Mouse (Mus musculus): ENCODE measurements at regions not wholly inside any gene's neighbourhood (a gene's known extent, or its start where the extent isn't known, plus 50 kb on each side); places are given as distances from the start of the nearest gene placed in this dataset.
A peak's percentile ranks its signal among the peaks of the same experiment; 100 is the strongest.

DNA sequence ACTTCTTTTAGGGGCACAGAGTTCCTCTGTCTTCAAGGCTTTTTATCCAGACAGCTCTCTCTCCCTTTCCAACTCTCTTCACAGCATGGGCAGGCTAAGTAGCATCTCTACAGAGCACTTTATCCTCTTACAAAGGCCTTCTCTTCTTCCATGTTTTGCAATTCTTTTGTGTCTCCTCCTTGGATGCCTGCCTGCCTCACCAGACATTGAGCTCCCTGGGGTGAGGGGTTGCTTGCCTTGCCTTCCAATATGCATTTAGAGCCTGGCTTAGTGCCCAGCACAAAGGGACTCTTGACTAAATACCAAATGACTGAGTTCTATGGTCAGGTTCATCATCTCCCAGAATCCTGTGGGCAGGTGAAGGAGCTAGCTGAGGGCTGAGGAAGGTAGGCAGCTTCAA is 102.8 kb downstream of the Ttc32 start:
- no peak overlapping the region for H3K4me3 ChIP-seq (ENCODE audit: insufficient read depth, low read length)
- TF ChIP-seq POLR2A (IDR thresholded peaks at IDR 0.05; ENCODE audit: borderline replicate concordance, low read depth, low read length) (no peak), CTCF (IDR thresholded peaks at IDR 0.05; ENCODE audit: low read depth, low read length) (no peak)

DNA sequence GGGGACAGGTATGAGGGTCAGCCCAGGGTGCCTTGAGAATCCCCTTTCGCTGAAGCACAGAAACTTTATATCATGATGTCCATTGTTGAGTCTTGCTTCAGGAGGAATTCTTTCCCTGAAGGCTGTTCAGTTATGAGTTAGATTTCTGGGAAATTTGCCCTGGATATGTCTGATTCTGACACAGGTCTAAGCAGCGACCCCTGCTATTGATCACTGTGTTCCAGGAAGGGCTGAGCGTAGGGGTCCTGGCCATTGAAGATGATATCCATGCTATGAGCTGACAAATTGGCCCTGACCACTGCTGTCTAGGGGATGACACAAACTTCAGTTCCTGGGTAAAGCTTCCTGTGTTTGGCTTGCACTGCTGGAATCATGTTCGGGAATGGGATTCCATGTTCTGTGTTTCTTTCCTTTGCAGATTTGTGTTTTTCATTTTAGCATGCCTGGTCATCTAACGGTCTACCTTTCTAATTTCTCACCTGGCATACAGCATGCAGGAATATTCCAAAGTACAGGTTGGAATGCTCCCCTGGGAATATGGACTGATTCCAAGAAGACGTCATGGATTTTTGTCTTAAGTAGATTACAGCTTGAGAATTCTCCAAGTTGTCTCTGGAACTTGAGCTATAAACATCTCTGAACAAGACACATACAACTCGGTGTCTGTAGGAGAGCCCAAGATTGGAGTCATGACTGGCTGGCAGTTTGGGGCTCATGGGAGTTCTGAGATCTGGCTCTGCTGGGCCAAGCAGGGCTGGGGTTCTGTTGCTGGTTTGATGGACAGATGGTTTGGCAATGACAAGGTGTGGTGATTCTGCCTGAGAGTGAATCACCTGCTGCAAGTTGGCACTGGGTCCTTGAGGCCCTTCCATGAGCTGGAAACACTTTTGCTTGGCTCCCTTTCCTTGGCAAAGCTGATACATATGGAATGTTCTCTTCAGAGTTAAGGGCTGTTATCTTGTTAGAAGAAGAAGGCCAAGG is 104.4 kb downstream of the Ttc32 start:
- peaks cover 42% of the 10 kb centered on the region for H3K4me1 ChIP-seq (ENCODE audit: control insufficient read depth, insufficient read depth, low read length)
- H3K4me3 ChIP-seq (ENCODE audit: insufficient read depth, low read length), result no peak overlapping the region
- H3K27ac ChIP-seq (ENCODE audit: insufficient read depth, low read depth, low read length), result no peak overlapping the region
- no peak for TF ChIP-seq POLR2A (IDR thresholded peaks at IDR 0.05; ENCODE audit: borderline replicate concordance, low read depth, low read length)
- TF ChIP-seq CTCF (IDR thresholded peaks at IDR 0.05; ENCODE audit: low read depth, low read length), result no peak

More for the DNA sequence above, 102.8 kb downstream of the Ttc32 start:
- no peak overlapping the region for H3K27ac ChIP-seq (ENCODE audit: insufficient read depth, low read depth, low read length)
- peaks cover 55% of the 10 kb centered on the region for H3K4me1 ChIP-seq (ENCODE audit: control insufficient read depth, insufficient read depth, low read length)

- Histone ChIP-seq H3K27ac (ENCODE audit: insufficient read depth, low read depth, low read length) (no peak overlapping the region), H3K4me1 (ENCODE audit: control insufficient read depth, insufficient read depth, low read length) (no peaks in the 10 kb centered on the region), H3K4me3 (ENCODE audit: insufficient read depth, low read length) (no peak overlapping the region)
- TF ChIP-seq CTCF (IDR thresholded peaks at IDR 0.05; ENCODE audit: low read depth, low read length) (no peak), POLR2A (IDR thresholded peaks at IDR 0.05; ENCODE audit: borderline replicate concordance, low read depth, low read length) (no peak)
These were observed 121.2 kb downstream of the Ttc32 start for GRCm38 (mm10) chr12:9151001-9151400.

- no peak overlapping the region for H3K27ac ChIP-seq (ENCODE audit: insufficient read depth, low read depth, low read length)
- H3K4me3 ChIP-seq (ENCODE audit: insufficient read depth, low read length), result no peak overlapping the region
- TF ChIP-seq CTCF (IDR thresholded peaks at IDR 0.05; ENCODE audit: low read depth, low read length) (no peak), POLR2A (IDR thresholded peaks at IDR 0.05; ENCODE audit: borderline replicate concordance, low read depth, low read length) (no peak)
- H3K4me1 ChIP-seq (ENCODE audit: control insufficient read depth, insufficient read depth, low read length), result no peaks in the 10 kb centered on the region
These were observed 121.6 kb downstream of the Ttc32 start for GRCm38 (mm10) chr12:9151426-9151825.

DNA sequence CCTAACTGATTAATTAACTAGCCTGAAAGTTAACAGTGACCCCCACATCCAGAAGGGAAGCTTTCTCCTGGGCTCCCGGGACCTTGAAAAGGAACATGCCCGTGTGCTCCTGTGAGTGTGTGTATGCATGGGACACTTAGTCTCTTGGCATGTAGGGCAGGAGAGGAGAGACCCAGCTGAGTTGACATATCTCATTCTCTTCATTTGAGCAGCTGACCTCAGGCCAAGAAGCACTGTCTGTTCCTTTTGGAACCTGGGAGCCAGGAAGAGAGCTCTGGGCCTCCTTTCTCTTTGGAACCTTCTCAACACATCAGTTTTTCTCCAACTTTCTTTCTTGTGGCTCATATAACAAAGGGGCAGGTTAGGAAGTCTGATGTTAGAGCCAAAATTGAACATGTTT is 124.7 kb downstream of the Ttc32 start:
- TF ChIP-seq CTCF (IDR thresholded peaks at IDR 0.05; ENCODE audit: low read depth, low read length) (no peak), POLR2A (IDR thresholded peaks at IDR 0.05; ENCODE audit: borderline replicate concordance, low read depth, low read length) (no peak)
- Histone ChIP-seq H3K27ac (ENCODE audit: insufficient read depth, low read depth, low read length) (no peak overlapping the region), H3K4me1 (ENCODE audit: control insufficient read depth, insufficient read depth, low read length) (no peaks in the 10 kb centered on the region), H3K4me3 (ENCODE audit: insufficient read depth, low read length) (no peak overlapping the region)

GRCm38 (mm10) chr12:9156794-9157193 is 127.0 kb downstream of the Ttc32 start:
- TF ChIP-seq CTCF (IDR thresholded peaks at IDR 0.05; ENCODE audit: low read depth, low read length) (no peak), POLR2A (IDR thresholded peaks at IDR 0.05; ENCODE audit: borderline replicate concordance, low read depth, low read length) (no peak)
- H3K4me3 ChIP-seq (ENCODE audit: insufficient read depth, low read length), result no peak overlapping the region
- H3K27ac ChIP-seq (ENCODE audit: insufficient read depth, low read depth, low read length), result no peak overlapping the region
- H3K4me1 ChIP-seq (ENCODE audit: control insufficient read depth, insufficient read depth, low read length), result no peaks in the 10 kb centered on the region

DNA sequence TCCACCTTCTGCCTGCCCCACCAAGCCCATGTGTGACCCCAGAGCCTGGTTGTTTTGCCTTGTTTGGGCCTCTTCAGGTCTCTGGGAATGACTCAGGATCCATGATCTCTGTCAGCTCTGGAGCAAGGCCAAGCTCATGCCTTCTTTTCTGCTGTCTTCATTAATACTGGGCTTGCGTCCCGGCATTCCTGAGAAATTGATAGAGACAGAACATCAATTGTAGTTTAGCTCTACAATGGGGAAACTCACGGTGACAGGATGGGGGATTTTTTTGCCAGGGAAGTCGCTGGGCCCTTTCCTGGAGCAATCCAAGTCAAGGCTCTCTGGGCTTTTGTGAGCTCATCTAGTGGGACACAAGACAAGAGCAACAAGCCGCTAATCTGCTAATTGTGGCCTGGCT is 129.0 kb downstream of the Ttc32 start:
- no peak overlapping the region for H3K4me3 ChIP-seq (ENCODE audit: insufficient read depth, low read length)
- no peaks in the 10 kb centered on the region for H3K4me1 ChIP-seq (ENCODE audit: control insufficient read depth, insufficient read depth, low read length)
- TF ChIP-seq POLR2A (IDR thresholded peaks at IDR 0.05; ENCODE audit: borderline replicate concordance, low read depth, low read length) (no peak), CTCF (IDR thresholded peaks at IDR 0.05; ENCODE audit: low read depth, low read length) (no peak)

DNA sequence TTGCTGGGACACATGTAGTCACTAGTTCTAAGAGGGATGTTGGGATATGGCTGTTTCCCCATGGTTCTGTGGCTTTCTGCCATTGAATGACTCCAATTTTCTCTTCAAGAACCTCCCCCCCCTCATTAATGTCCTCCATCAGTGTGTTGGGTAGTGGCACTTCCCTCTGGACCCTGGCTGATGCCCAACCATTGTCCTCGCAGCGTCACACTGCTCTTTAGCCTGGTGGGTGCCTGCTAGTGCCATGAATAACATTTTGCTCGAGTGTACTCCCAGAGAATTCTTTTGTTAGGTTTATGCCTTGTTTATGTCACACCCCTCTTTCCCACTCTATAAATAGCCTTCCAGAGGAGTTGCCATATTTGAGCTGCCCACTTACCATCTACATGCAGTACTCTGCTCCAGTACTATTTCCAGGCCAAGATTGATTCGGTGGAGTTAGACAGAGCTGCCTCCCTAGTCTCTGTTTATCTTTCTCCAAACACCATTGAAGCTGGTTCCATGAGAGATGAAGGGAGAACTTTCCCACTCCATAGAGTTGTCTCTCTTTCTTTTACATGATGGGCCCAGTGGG is 135.7 kb downstream of the Ttc32 start:
- TF ChIP-seq CTCF (IDR thresholded peaks at IDR 0.05; ENCODE audit: low read depth, low read length) (no peak), POLR2A (IDR thresholded peaks at IDR 0.05; ENCODE audit: borderline replicate concordance, low read depth, low read length) (no peak)
- Histone ChIP-seq H3K4me1 (ENCODE audit: control insufficient read depth, insufficient read depth, low read length) (no peaks in the 10 kb centered on the region), H3K27ac (ENCODE audit: insufficient read depth, low read depth, low read length) (no peak overlapping the region), H3K4me3 (ENCODE audit: insufficient read depth, low read length) (no peak overlapping the region)

More for the DNA sequence above, 129.0 kb downstream of the Ttc32 start:
- H3K27ac ChIP-seq (ENCODE audit: insufficient read depth, low read depth, low read length), result no peak overlapping the region

GRCm38 (mm10) chr12:9166218-9166908 is 136.6 kb downstream of the Ttc32 start:
- Histone ChIP-seq H3K27ac (ENCODE audit: insufficient read depth, low read depth, low read length) (no peak overlapping the region), H3K4me3 (ENCODE audit: insufficient read depth, low read length) (no peak overlapping the region), H3K4me1 (ENCODE audit: control insufficient read depth, insufficient read depth, low read length) (no peaks in the 10 kb centered on the region)
- TF ChIP-seq POLR2A (IDR thresholded peaks at IDR 0.05; ENCODE audit: borderline replicate concordance, low read depth, low read length) (no peak), CTCF (IDR thresholded peaks at IDR 0.05; ENCODE audit: low read depth, low read length) (peak; percentile 86)
